Mouse (Mus musculus) thymus, adult 2 months (tissue): ENCODE data around the gene Mboat2.

Experiments used
- CTCF ChIP-seq: fragments of 200-500 bp; IDR thresholded peaks from 2 replicates; pipeline ENCODE4 v1.5.1; 2012; ENCODE audit warnings: mild to moderate bottlenecking, control low read depth, low read length, moderate library complexity, borderline replicate concordance; ENCODE audit not compliant: control insufficient read depth, poor library complexity, insufficient read depth; ENCODE audit errors: extremely low read depth
- POLR2A ChIP-seq: fragments of 200-500 bp; IDR thresholded peaks from 2 replicates; pipeline ENCODE4 v1.6.1; 2012; ENCODE audit warnings: mild to moderate bottlenecking, low read length, control low read depth, moderate library complexity; ENCODE audit not compliant: control insufficient read depth, poor library complexity, insufficient read depth; ENCODE audit errors: extremely low read depth

DNA sequence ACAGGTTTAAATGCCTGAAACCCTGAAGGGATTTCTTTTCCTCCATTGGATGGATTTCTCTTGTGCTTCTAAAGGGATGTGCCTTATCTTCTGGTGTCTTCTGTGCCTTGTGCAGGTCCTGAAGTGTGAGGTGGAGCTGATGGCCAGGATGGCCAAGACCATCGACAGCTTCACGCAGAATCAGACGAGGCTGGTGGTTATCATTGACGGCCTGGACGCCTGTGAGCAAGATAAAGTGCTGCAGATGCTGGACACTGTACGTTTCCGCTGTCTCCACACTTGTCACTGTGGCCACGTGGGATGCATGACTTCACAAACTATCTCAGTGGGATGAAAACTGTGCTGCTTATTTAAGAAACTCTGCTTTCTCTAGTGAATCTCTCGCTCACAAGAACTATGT, 179.3 kb downstream of the Mboat2 start:
- TF ChIP-seq CTCF, result no peak
- TF ChIP-seq POLR2A, result no peak
